Mouse (Mus musculus): Measurements from ENCODE around the gene Maz. TPM values are rescaled to one million over a fixed set of nuclear protein-coding genes. Genes with fewer than 3 reads are reported as not detected.

Gene Maz
- total and polyA plus RNA-seq, 2 experiments from 2014 or later, result 15.6 to 89.3 TPM

DNA sequence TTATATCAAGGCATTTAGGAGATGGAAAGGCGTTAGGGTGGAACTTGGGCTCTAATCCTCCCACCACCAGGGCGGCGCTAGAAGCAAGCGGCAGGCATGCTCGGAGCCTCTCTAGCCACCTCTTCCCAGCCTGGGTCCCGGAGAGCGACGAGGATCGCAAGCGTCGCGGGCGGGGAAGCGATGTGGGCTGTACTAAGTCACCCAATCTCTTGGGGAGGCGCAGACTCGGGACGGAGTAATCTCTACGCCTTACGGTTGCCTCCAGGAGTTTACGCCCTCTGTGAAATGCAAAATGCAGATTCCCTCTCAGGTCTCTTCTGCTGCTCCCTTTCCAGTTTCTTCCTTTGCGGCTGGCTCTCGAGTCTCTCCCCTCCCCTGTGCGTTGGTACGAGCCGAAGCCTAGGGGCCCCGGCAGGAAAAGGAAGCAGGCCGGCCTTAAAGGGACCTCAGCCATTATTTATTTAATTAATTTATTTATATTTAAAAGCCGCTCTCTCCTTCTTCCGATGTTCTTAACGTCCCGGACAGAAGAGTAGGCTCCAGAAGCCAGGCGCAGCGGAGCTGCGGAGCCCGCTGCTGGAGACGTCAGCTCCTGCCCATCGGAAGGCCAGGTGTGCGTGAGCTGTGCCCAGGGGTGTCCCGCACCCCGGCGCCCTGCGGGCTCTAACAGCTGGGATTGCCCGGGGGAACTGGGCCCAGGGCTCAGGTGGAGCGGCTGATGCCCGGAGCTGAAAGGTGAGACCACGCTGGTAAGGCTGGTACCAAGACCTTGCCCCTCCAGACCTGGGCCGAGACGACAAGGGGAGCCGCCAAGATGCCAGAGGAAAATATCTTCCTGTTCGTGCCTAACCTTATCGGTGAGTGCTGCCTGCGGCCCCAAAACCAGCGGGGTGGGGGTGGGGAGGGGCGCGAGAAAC, 50.6 kb downstream of the Maz start, which contains the start of gene Cdiptos:
Cdiptos (minus strand) TSS at position 149 of the 917 bp plus-strand sequence.
- WGBS, result under 1% methylated on average over 55 of the region's 55 CpGs
- Histone ChIP-seq H3K4me2 (ENCODE audit: low read depth, low read length) (peak within 1 kb of the TSS; percentile 79), H3K9me3 (replicated peaks; ENCODE audit: control insufficient read depth, low read length) (no peaks in the 10 kb centered on the region), H3K4me1 (ENCODE audit: control insufficient read depth, insufficient read depth) (peaks cover 4% of the 10 kb centered on the region; the same call in 1 of the 2 replicates), H3K4me3 (ENCODE audit: low read depth, low read length) (peak within 1 kb of the TSS; percentile 80), H3K9ac (replicated peaks; ENCODE audit: low read depth, low read length) (peak within 1 kb of the TSS; percentile 89), H3K27ac (ENCODE audit: low read depth) (peak within 1 kb of the TSS; percentile 96), H3K27me3 (ENCODE audit: control insufficient read depth, insufficient read depth, low read length) (no peaks in the 10 kb centered on the region), H3K36me3 (replicated peaks; ENCODE audit: control insufficient read depth, insufficient read depth, low read length) (peaks cover 31% of the 10 kb centered on the region)
- DNase-seq (ENCODE audit: low spot score), result peak; percentile 97
- peak; percentile 96 for ATAC-seq (ENCODE audit: insufficient read depth, low read depth)
- peak; percentile 97 for TF ChIP-seq CTCF (IDR thresholded peaks at IDR 0.05; ENCODE audit: low read depth)
- TF ChIP-seq EP300 (IDR thresholded peaks at IDR 0.05; ENCODE audit: low read depth), result peak; percentile 66

GRCm38 (mm10) chr7:126975893-126975949, 51.1 kb downstream of the Maz start, which contains the start of gene Cdipt:
Gene Cdipt, plus strand, starts transcription at chr7:126975914.
- peaks cover 4% of the 10 kb centered on the region; the same call in 1 of the 2 replicates for H3K4me1 ChIP-seq (ENCODE audit: control insufficient read depth, insufficient read depth)
- WGBS, result 5% methylated on average over 1 of the region's 1 CpGs
- peaks cover 29% of the 10 kb centered on the region for H3K36me3 ChIP-seq (replicated peaks; ENCODE audit: control insufficient read depth, insufficient read depth, low read length)
- peak within 1 kb of the TSS; percentile 80 for H3K4me3 ChIP-seq (ENCODE audit: low read depth, low read length)
- peak within 1 kb of the TSS; percentile 96 for H3K27ac ChIP-seq (ENCODE audit: low read depth)
- H3K27me3 ChIP-seq (ENCODE audit: control insufficient read depth, insufficient read depth, low read length), result no peaks in the 10 kb centered on the region
- H3K9ac ChIP-seq (replicated peaks; ENCODE audit: low read depth, low read length), result peak within 1 kb of the TSS; percentile 89
- H3K9me3 ChIP-seq (replicated peaks; ENCODE audit: control insufficient read depth, low read length), result no peaks in the 10 kb centered on the region
- ATAC-seq (ENCODE audit: insufficient read depth, low read depth), result no peak
- TF ChIP-seq EP300 (IDR thresholded peaks at IDR 0.05; ENCODE audit: low read depth) (no peak), CTCF (IDR thresholded peaks at IDR 0.05; ENCODE audit: low read depth) (no peak)
- peak within 1 kb of the TSS; percentile 79 for H3K4me2 ChIP-seq (ENCODE audit: low read depth, low read length)
- no peak for DNase-seq (ENCODE audit: low spot score)

GRCm38 (mm10) chr7:126975493-126975892, 51.3 kb downstream of the Maz start:
- ATAC-seq (ENCODE audit: insufficient read depth, low read depth) (no peak), DNase-seq (ENCODE audit: low spot score) (no peak)
- WGBS, result 11% methylated on average over 8 of the region's 8 CpGs
- H3K9ac ChIP-seq (replicated peaks; ENCODE audit: low read depth, low read length), result no peak overlapping the region
- peak overlapping the region; percentile 80 for H3K4me3 ChIP-seq (ENCODE audit: low read depth, low read length)
- H3K4me2 ChIP-seq (ENCODE audit: low read depth, low read length), result peak overlapping the region; percentile 79
- TF ChIP-seq CTCF (IDR thresholded peaks at IDR 0.05; ENCODE audit: low read depth) (no peak), EP300 (IDR thresholded peaks at IDR 0.05; ENCODE audit: low read depth) (no peak)
- H3K36me3 ChIP-seq (replicated peaks; ENCODE audit: control insufficient read depth, insufficient read depth, low read length), result peaks cover 27% of the 10 kb centered on the region
- no peaks in the 10 kb centered on the region for H3K9me3 ChIP-seq (replicated peaks; ENCODE audit: control insufficient read depth, low read length)
- peaks cover 4% of the 10 kb centered on the region; the same call in 1 of the 2 replicates for H3K4me1 ChIP-seq (ENCODE audit: control insufficient read depth, insufficient read depth)
- H3K27me3 ChIP-seq (ENCODE audit: control insufficient read depth, insufficient read depth, low read length), result no peaks in the 10 kb centered on the region
- peak overlapping the region; percentile 96 for H3K27ac ChIP-seq (ENCODE audit: low read depth)

Small RNAs within 50 kb of the gene (microRNA-seq; reads per million reads assigned to microRNA genes)
- gene Gm44343, result not detected

Other genes with a start within 250 kb of the Maz start
Only the 30 nearest of the 32 such genes appear.
- 93.7 and 118 TPM in 2 replicates for gene Ppp4c, start 234.5 kb downstream of the Maz start, total RNA-seq (2014; rRNA removed; ENCODE audit: low replicate concordance)
- gene Ppp4c, start 234.5 kb downstream of the Maz start, polyA plus RNA-seq (2015; fragmentation: Nextera tagmentation; extraction: Ambion mirVana), result 75.8 and 77.4 TPM in 2 replicates
- 0.99 and 2.9 TPM in 2 replicates for gene Fam57b, start 229.4 kb downstream of the Maz start, total RNA-seq (2014; rRNA removed; ENCODE audit: low replicate concordance)
- 2.6 and 3.0 TPM in 2 replicates for gene Fam57b, start 229.4 kb downstream of the Maz start, polyA plus RNA-seq (2015; fragmentation: Nextera tagmentation; extraction: Ambion mirVana)
- gene 4930451I11Rik, start 195.4 kb downstream of the Maz start, total RNA-seq (2014; rRNA removed; ENCODE audit: low replicate concordance), result not detected in 2 replicates
- gene 4930451I11Rik, start 195.4 kb downstream of the Maz start, polyA plus RNA-seq (2015; fragmentation: Nextera tagmentation; extraction: Ambion mirVana), result not detected in 2 replicates
- 0.73 TPM in 1 of 2 replicates, not detected in the other for gene Doc2a, start 179.6 kb downstream of the Maz start, total RNA-seq (2014; rRNA removed; ENCODE audit: low replicate concordance)
- gene Doc2a, start 179.6 kb downstream of the Maz start, polyA plus RNA-seq (2015; fragmentation: Nextera tagmentation; extraction: Ambion mirVana), result not detected in 2 replicates
- gene Hirip3, start 165.1 kb downstream of the Maz start, total RNA-seq (2014; rRNA removed; ENCODE audit: low replicate concordance), result 2.6 and 5.3 TPM in 2 replicates
- gene Hirip3, start 165.1 kb downstream of the Maz start, polyA plus RNA-seq (2015; fragmentation: Nextera tagmentation; extraction: Ambion mirVana), result 6.6 and 8.6 TPM in 2 replicates
- 16.6 and 29.5 TPM in 2 replicates for gene Ino80e, start 164.7 kb downstream of the Maz start, total RNA-seq (2014; rRNA removed; ENCODE audit: low replicate concordance)
- gene Ino80e, start 164.7 kb downstream of the Maz start, polyA plus RNA-seq (2015; fragmentation: Nextera tagmentation; extraction: Ambion mirVana), result 35.8 and 37.0 TPM in 2 replicates
- 47.4 and 47.9 TPM in 2 replicates for gene Taok2, start 142.3 kb downstream of the Maz start, total RNA-seq (2014; rRNA removed; ENCODE audit: low replicate concordance)
- gene Taok2, start 142.3 kb downstream of the Maz start, polyA plus RNA-seq (2015; fragmentation: Nextera tagmentation; extraction: Ambion mirVana), result 17.9 and 20.9 TPM in 2 replicates
- 19.9 and 30.0 TPM in 2 replicates for gene Tmem219, start 104.1 kb downstream of the Maz start, total RNA-seq (2014; rRNA removed; ENCODE audit: low replicate concordance)
- 19.9 and 20.5 TPM in 2 replicates for gene Tmem219, start 104.1 kb downstream of the Maz start, polyA plus RNA-seq (2015; fragmentation: Nextera tagmentation; extraction: Ambion mirVana)
- gene Kctd13, start 98.2 kb downstream of the Maz start, total RNA-seq (2014; rRNA removed; ENCODE audit: low replicate concordance), result 6.8 and 8.2 TPM in 2 replicates
- gene Kctd13, start 98.2 kb downstream of the Maz start, polyA plus RNA-seq (2015; fragmentation: Nextera tagmentation; extraction: Ambion mirVana), result 11.2 TPM in 2 replicates
- gene Asphd1, start 77.5 kb downstream of the Maz start, total RNA-seq (2014; rRNA removed; ENCODE audit: low replicate concordance), result 0.23 TPM in 1 of 2 replicates, not detected in the other
- gene Asphd1, start 77.5 kb downstream of the Maz start, polyA plus RNA-seq (2015; fragmentation: Nextera tagmentation; extraction: Ambion mirVana), result not detected in 2 replicates
- 8.7 and 14.2 TPM in 2 replicates for gene Sez6l2, start 76.5 kb downstream of the Maz start, total RNA-seq (2014; rRNA removed; ENCODE audit: low replicate concordance)
- gene Sez6l2, start 76.5 kb downstream of the Maz start, polyA plus RNA-seq (2015; fragmentation: Nextera tagmentation; extraction: Ambion mirVana), result 1.5 and 1.7 TPM in 2 replicates
- 135 and 150 TPM in 2 replicates for gene Cdipt, start 51.1 kb downstream of the Maz start, total RNA-seq (2014; rRNA removed; ENCODE audit: low replicate concordance)
- 64.0 and 67.5 TPM in 2 replicates for gene Cdipt, start 51.1 kb downstream of the Maz start, polyA plus RNA-seq (2015; fragmentation: Nextera tagmentation; extraction: Ambion mirVana)
- gene Cdiptos, start 50.9 kb downstream of the Maz start, total RNA-seq (2014; rRNA removed; ENCODE audit: low replicate concordance), result 1.8 TPM in 1 of 2 replicates, not detected in the other
- 1.2 and 1.5 TPM in 2 replicates for gene Cdiptos, start 50.9 kb downstream of the Maz start, polyA plus RNA-seq (2015; fragmentation: Nextera tagmentation; extraction: Ambion mirVana)
- 24.2 and 32.5 TPM in 2 replicates for gene Mvp, start 12.4 kb downstream of the Maz start, total RNA-seq (2014; rRNA removed; ENCODE audit: low replicate concordance)
- gene Mvp, start 12.4 kb downstream of the Maz start, polyA plus RNA-seq (2015; fragmentation: Nextera tagmentation; extraction: Ambion mirVana), result 16.1 and 17.4 TPM in 2 replicates
- not detected in 2 replicates for gene Pagr1b, start 10.6 kb downstream of the Maz start, total RNA-seq (2014; rRNA removed; ENCODE audit: low replicate concordance)
- gene Pagr1b, start 10.6 kb downstream of the Maz start, polyA plus RNA-seq (2015; fragmentation: Nextera tagmentation; extraction: Ambion mirVana), result not detected in 2 replicates
- gene Pagr1a, start 9.7 kb downstream of the Maz start, total RNA-seq (2014; rRNA removed; ENCODE audit: low replicate concordance), result not detected in 2 replicates
- 21.7 and 44.8 TPM in 2 replicates for gene Pagr1a, start 9.7 kb downstream of the Maz start, polyA plus RNA-seq (2015; fragmentation: Nextera tagmentation; extraction: Ambion mirVana)
- 22.8 and 24.8 TPM in 2 replicates for gene Gm42742, start 5.9 kb downstream of the Maz start, total RNA-seq (2014; rRNA removed; ENCODE audit: low replicate concordance)
- gene Gm42742, start 5.9 kb downstream of the Maz start, polyA plus RNA-seq (2015; fragmentation: Nextera tagmentation; extraction: Ambion mirVana), result 5.7 and 44.5 TPM in 2 replicates
- gene Prrt2, start 5.8 kb downstream of the Maz start, total RNA-seq (2014; rRNA removed; ENCODE audit: low replicate concordance), result not detected in 2 replicates
- 0.23 and 1.1 TPM in 2 replicates for gene Prrt2, start 5.8 kb downstream of the Maz start, polyA plus RNA-seq (2015; fragmentation: Nextera tagmentation; extraction: Ambion mirVana)
- gene Kif22, start 15.4 kb upstream of the Maz start, total RNA-seq (2014; rRNA removed; ENCODE audit: low replicate concordance), result 20.9 and 43.1 TPM in 2 replicates
- 22.4 and 22.8 TPM in 2 replicates for gene Kif22, start 15.4 kb upstream of the Maz start, polyA plus RNA-seq (2015; fragmentation: Nextera tagmentation; extraction: Ambion mirVana)
- gene Zg16, start 60.3 kb upstream of the Maz start, total RNA-seq (2014; rRNA removed; ENCODE audit: low replicate concordance), result not detected in 2 replicates
- gene Zg16, start 60.3 kb upstream of the Maz start, polyA plus RNA-seq (2015; fragmentation: Nextera tagmentation; extraction: Ambion mirVana), result 0.33 TPM in 1 of 2 replicates, not detected in the other
- 0.50 and 5.4 TPM in 2 replicates for gene AI467606, start 64.3 kb upstream of the Maz start, total RNA-seq (2014; rRNA removed; ENCODE audit: low replicate concordance)
- 0.89 and 0.94 TPM in 2 replicates for gene AI467606, start 64.3 kb upstream of the Maz start, polyA plus RNA-seq (2015; fragmentation: Nextera tagmentation; extraction: Ambion mirVana)
- gene Qprt, start 95.2 kb upstream of the Maz start, total RNA-seq (2014; rRNA removed; ENCODE audit: low replicate concordance), result 0.42 and 2.3 TPM in 2 replicates
- gene Qprt, start 95.2 kb upstream of the Maz start, polyA plus RNA-seq (2015; fragmentation: Nextera tagmentation; extraction: Ambion mirVana), result 0.88 and 1.1 TPM in 2 replicates
- gene Spn, start 110.8 kb upstream of the Maz start, total RNA-seq (2014; rRNA removed; ENCODE audit: low replicate concordance), result 0.19 and 1.3 TPM in 2 replicates
- gene Spn, start 110.8 kb upstream of the Maz start, polyA plus RNA-seq (2015; fragmentation: Nextera tagmentation; extraction: Ambion mirVana), result 0.10 and 0.18 TPM in 2 replicates
- gene Cd2bp2, start 169.0 kb upstream of the Maz start, total RNA-seq (2014; rRNA removed; ENCODE audit: low replicate concordance), result 39.3 and 39.9 TPM in 2 replicates
- gene Cd2bp2, start 169.0 kb upstream of the Maz start, polyA plus RNA-seq (2015; fragmentation: Nextera tagmentation; extraction: Ambion mirVana), result 26.9 and 27.2 TPM in 2 replicates
- gene Tbc1d10b, start 181.4 kb upstream of the Maz start, total RNA-seq (2014; rRNA removed; ENCODE audit: low replicate concordance), result 30.2 and 45.3 TPM in 2 replicates
- 9.6 and 10.8 TPM in 2 replicates for gene Tbc1d10b, start 181.4 kb upstream of the Maz start, polyA plus RNA-seq (2015; fragmentation: Nextera tagmentation; extraction: Ambion mirVana)
- gene Mylpf, start 181.9 kb upstream of the Maz start, total RNA-seq (2014; rRNA removed; ENCODE audit: low replicate concordance), result 22.1 TPM in 1 of 2 replicates, not detected in the other
- 3.2 and 5.4 TPM in 2 replicates for gene Mylpf, start 181.9 kb upstream of the Maz start, polyA plus RNA-seq (2015; fragmentation: Nextera tagmentation; extraction: Ambion mirVana)
- gene Zfp553, start 206.0 kb upstream of the Maz start, total RNA-seq (2014; rRNA removed; ENCODE audit: low replicate concordance), result 11.8 and 18.5 TPM in 2 replicates
- gene Zfp553, start 206.0 kb upstream of the Maz start, polyA plus RNA-seq (2015; fragmentation: Nextera tagmentation; extraction: Ambion mirVana), result 10.9 and 11.2 TPM in 2 replicates
- gene Sept1, start 206.1 kb upstream of the Maz start, total RNA-seq (2014; rRNA removed; ENCODE audit: low replicate concordance), result 2.3 and 8.6 TPM in 2 replicates
- gene Sept1, start 206.1 kb upstream of the Maz start, polyA plus RNA-seq (2015; fragmentation: Nextera tagmentation; extraction: Ambion mirVana), result 18.7 and 19.4 TPM in 2 replicates
- 38.5 and 43.6 TPM in 2 replicates for gene Zfp771, start 217.2 kb upstream of the Maz start, total RNA-seq (2014; rRNA removed; ENCODE audit: low replicate concordance)
- 23.3 and 26.4 TPM in 2 replicates for gene Zfp771, start 217.2 kb upstream of the Maz start, polyA plus RNA-seq (2015; fragmentation: Nextera tagmentation; extraction: Ambion mirVana)
- gene Dctpp1, start 233.7 kb upstream of the Maz start, total RNA-seq (2014; rRNA removed; ENCODE audit: low replicate concordance), result 152 and 165 TPM in 2 replicates
- gene Dctpp1, start 233.7 kb upstream of the Maz start, polyA plus RNA-seq (2015; fragmentation: Nextera tagmentation; extraction: Ambion mirVana), result 94.2 and 97.1 TPM in 2 replicates

All from heart, postnatal 0 days (tissue).